Mouse (Mus musculus) limb, embryonic 15.5 days (tissue): ENCODE measurements at regions not wholly inside any gene's neighbourhood (a gene's known extent, or its start where the extent isn't known, plus 50 kb on each side); places are given as distances from the start of the nearest gene placed in this dataset.

ENCODE experiments used
- ATAC-seq: fragments of 200-750 bp; cut with Nextera tagmentation; 2 replicates; pipeline ENCODE4 v1.8.0; 2017; ENCODE audit warnings: low read depth, moderate TSS enrichment; ENCODE audit not compliant: insufficient number of reproducible peaks, low FRiP score, low TSS enrichment
- H3K27ac ChIP-seq: fragments of 300-500 bp; sonication (generic); 2 replicates; pipeline ENCODE4 v1.5.1; 2015; ENCODE audit warnings: moderate library complexity, mild to moderate bottlenecking, inconsistent platforms
- H3K27me3 ChIP-seq: fragments of 300-500 bp; sonication (generic); 2 replicates; pipeline ENCODE4 v1.6.1; 2015; ENCODE audit warnings: inconsistent platforms
- H3K36me3 ChIP-seq: fragments of 300-500 bp; sonication (generic); 2 replicates; pipeline ENCODE4 v1.6.1; 2015; ENCODE audit warnings: inconsistent platforms
- H3K4me1 ChIP-seq: fragments of 300-500 bp; sonication (generic); 2 replicates; pipeline ENCODE4 v1.6.1; 2015; ENCODE audit warnings: inconsistent platforms
- H3K4me2 ChIP-seq: fragments of 300-500 bp; sonication (generic); 2 replicates; pipeline ENCODE4 v1.6.1; 2015; ENCODE audit warnings: mild to moderate bottlenecking, inconsistent platforms
- H3K4me3 ChIP-seq: fragments of 300-500 bp; sonication (generic); 2 replicates; pipeline ENCODE4 v1.5.1; 2015; ENCODE audit warnings: mild to moderate bottlenecking, inconsistent platforms
- H3K9ac ChIP-seq: fragments of 300-500 bp; sonication (generic); 2 replicates; pipeline ENCODE4 v1.6.1; 2015; ENCODE audit warnings: inconsistent platforms
- H3K9me3 ChIP-seq: fragments of 300-500 bp; sonication (generic); 2 replicates; pipeline ENCODE4 v1.6.1; 2016; ENCODE audit warnings: inconsistent platforms
- WGBS: fragments of 180-500 bp; shearing (Covaris S2); methylation state at CpG from one replicate; pipeline ENCODE4 v1.1.7; 2015; 5-methylcytosine and 5-hydroxymethylcytosine counted together

DNA sequence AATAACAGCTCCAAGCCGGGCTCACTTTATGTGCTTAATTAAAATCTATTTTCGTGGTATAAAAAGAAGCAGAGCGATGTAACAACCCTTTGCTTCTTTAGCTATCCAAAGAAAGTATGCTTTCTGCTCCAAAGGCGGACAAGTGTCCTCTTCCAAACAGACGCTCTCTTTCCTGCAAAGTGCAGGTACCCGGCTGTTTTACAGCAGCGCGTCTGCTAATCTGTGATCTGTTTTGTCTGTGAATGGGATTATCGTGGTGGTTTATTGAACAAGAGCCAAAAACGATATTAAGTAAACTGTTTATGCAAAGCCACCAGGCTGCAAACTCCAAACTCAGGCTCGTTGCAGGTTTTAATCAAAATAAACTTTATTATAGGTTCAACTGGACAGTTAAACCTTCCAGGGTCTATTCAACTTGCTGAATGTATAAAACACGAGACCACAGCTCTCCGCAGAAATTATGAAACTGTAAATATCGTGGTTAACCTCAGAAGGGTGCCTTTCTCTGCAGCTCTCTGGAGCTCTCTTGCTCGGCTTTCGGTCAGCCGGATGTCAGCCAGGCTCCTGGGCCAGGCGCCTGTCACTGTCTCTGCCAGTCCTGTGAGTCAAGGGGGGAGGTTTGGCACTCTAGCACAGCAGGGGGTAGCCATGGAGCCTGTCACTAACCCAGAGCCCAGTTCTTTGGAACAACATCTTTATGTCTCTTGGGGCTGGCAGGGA lies 206.2 kb upstream of the Myocd start:
- Histone ChIP-seq H3K27me3 (peaks cover 7% of the 10 kb centered on the region; the same call in 1 of the 2 replicates), H3K9ac (no peak overlapping the region), H3K4me2 (no peak overlapping the region), H3K9me3 (no peaks in the 10 kb centered on the region), H3K36me3 (no peaks in the 10 kb centered on the region), H3K27ac (no peak overlapping the region), H3K4me1 (peaks cover 11% of the 10 kb centered on the region; the same call in 1 of the 2 replicates), H3K4me3 (no peak overlapping the region)
- 38% methylated on average over 18 of the region's 18 CpGs for WGBS
- ATAC-seq = no peak

DNA sequence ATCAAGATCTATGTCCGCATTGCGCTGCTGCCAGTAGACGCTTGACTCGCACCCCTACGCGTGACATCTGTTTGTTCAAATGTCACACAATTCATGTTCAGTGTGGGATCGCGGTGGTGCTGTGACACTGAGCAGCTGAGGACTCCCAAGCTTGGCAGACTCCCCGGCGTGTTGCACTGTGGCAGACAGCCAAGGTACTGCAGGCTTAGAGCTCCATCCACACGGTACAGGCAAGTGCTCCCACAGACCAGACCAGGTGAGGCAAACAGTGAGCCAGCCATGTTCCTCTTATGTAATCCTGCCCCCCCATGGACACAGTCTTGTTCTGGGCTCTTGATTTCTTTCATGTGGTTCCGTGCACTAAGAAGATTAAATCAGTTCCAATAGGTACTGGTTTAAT lies 205.5 kb upstream of the Myocd start:
- H3K4me1 ChIP-seq = peaks cover 11% of the 10 kb centered on the region; the same call in 1 of the 2 replicates
- H3K27ac ChIP-seq = no peak overlapping the region
- H3K4me3 ChIP-seq = no peak overlapping the region
- no peak for ATAC-seq
- peaks cover 7% of the 10 kb centered on the region; the same call in 1 of the 2 replicates for H3K27me3 ChIP-seq
- H3K36me3 ChIP-seq = no peaks in the 10 kb centered on the region
- 56% methylated on average over 12 of the region's 12 CpGs for WGBS
- no peak overlapping the region for H3K4me2 ChIP-seq
- no peak overlapping the region for H3K9ac ChIP-seq
- no peaks in the 10 kb centered on the region for H3K9me3 ChIP-seq

DNA sequence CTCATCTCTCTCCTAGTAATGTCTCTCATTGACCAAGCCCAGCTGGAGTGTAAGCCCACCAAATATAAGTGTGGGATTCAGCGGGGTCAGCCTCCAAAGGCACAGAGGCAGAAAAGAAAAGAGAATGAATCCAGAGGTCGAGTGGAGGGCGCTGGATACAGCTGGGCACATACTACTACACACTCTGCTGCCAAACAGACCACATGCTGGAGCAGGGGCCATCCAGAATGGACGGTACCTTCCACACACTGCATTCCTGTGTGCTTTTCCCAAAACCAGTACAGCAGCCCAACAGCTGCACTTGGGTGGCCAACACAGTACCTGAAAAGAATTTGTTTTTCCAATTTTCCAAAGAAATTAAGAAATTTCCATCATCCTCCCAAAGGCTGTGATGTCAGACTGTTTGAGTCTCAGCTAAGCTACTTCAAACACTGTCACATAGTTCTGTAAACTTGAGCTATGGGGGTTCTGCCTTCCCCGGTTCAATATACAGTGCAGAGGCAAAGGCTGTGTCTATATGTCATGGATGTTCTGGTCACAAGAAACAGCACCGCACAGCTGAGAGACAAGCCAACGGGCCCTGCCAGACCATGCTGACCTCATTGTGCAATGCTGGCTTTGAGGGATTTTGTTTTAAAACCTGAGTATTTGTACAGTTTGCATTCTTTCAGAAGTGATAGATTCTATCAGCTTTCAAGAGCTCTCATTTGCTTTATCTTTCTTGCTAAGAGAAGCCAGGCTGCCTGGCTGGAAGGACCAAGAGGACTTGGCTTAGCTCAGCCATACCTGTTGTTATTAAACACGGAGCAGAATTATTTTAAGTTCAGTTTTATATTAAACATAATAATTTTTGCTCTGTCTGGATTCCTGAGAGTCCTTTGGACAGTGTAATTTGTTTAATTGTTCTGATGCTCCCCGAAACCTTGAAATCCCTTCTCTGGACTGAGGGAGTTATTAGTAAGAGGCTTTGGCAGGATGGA lies 200.3 kb upstream of the Myocd start:
- no peaks in the 10 kb centered on the region for H3K36me3 ChIP-seq
- no peak overlapping the region for H3K4me3 ChIP-seq
- no peaks in the 10 kb centered on the region for H3K9me3 ChIP-seq
- no peak for ATAC-seq
- no peak overlapping the region for H3K4me2 ChIP-seq
- H3K27me3 ChIP-seq = no peaks in the 10 kb centered on the region
- H3K9ac ChIP-seq = no peak overlapping the region
- H3K27ac ChIP-seq = no peak overlapping the region
- no peaks in the 10 kb centered on the region for H3K4me1 ChIP-seq
- WGBS = 80% methylated on average over 9 of the region's 9 CpGs

DNA sequence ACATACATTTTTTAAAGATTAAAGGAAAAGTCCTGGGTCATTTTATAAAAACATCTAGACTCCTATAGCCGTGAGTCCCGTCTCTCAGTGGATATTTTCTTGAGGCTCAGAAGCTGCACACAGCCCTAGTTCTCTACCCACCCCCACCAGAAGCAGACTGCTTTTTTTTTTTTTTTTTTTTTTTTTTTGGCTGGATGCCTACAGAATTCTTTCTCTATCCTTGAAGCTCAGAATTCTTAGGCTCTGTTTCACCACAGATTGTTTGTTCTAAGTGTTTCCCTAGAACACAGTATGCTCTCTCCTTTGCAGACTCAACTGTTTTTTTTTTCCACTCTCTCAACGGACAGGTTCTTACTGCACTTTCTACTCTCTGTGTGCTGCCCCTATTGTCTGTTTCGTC lies 191.3 kb upstream of the Myocd start:
- Histone ChIP-seq H3K36me3 (no peaks in the 10 kb centered on the region), H3K9me3 (no peaks in the 10 kb centered on the region), H3K4me3 (no peak overlapping the region), H3K27me3 (no peaks in the 10 kb centered on the region), H3K27ac (no peak overlapping the region), H3K4me2 (no peak overlapping the region), H3K4me1 (no peaks in the 10 kb centered on the region), H3K9ac (no peak overlapping the region)
- WGBS = 61% methylated on average over 4 of the region's 4 CpGs
- ATAC-seq = no peak

DNA sequence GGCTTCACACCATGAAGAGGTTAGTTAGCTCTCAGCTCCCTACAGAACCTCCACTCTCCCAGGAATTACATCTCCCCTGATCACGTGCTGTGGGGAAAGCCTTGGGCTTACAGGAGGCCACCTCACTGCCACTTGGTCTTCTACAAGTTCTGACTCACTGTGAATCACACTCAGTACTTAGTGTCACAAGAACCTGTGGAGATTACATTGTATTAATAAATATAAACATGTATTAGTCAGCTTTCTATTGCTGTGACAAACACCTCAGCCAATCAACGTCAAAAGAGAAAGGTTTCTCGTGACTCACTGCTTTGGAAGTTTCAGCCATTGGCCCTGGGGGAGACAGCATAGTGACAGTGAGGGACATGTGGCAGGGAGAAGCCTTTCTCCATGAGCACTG lies 178.6 kb upstream of the Myocd start:
- no peak for ATAC-seq
- H3K27me3 ChIP-seq = no peaks in the 10 kb centered on the region
- no peak overlapping the region for H3K27ac ChIP-seq
- no peak overlapping the region for H3K9ac ChIP-seq
- no peaks in the 10 kb centered on the region for H3K36me3 ChIP-seq
- H3K4me1 ChIP-seq = no peaks in the 10 kb centered on the region
- 74% methylated on average over 3 of the region's 3 CpGs for WGBS
- H3K4me3 ChIP-seq = no peak overlapping the region
- H3K4me2 ChIP-seq = no peak overlapping the region
- no peaks in the 10 kb centered on the region for H3K9me3 ChIP-seq

DNA sequence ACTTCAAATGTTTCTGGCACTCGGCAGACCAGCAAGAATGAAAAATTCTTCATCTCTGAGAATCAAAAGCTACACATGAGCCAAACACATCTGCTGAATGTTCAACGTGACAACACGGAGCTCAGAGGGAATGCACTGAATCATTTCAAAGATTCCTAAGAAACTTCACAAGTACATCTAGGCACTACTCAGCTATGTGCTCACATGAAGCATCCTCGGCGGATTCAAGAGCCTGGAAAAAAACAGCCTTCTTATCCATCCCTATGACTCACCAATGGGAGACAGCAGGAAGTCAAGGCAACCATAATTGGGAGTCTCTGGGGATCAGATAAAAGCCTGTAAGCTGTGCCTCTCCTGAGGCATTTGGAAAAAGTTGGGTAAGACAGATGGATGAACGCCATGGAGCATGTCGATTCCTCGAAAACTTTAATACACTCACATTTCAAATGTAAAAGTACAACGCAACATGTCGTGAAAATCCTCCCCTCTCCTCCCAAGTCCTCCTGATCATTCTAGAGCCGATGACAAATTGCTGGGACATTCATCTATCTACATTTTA lies 173.8 kb upstream of the Myocd start:
- Histone ChIP-seq H3K36me3 (no peaks in the 10 kb centered on the region), H3K4me2 (no peak overlapping the region), H3K4me3 (no peak overlapping the region), H3K27ac (no peak overlapping the region), H3K27me3 (no peaks in the 10 kb centered on the region), H3K9ac (no peak overlapping the region), H3K9me3 (no peaks in the 10 kb centered on the region), H3K4me1 (no peaks in the 10 kb centered on the region)
- 83% methylated on average over 11 of the region's 11 CpGs for WGBS
- ATAC-seq = no peak

DNA sequence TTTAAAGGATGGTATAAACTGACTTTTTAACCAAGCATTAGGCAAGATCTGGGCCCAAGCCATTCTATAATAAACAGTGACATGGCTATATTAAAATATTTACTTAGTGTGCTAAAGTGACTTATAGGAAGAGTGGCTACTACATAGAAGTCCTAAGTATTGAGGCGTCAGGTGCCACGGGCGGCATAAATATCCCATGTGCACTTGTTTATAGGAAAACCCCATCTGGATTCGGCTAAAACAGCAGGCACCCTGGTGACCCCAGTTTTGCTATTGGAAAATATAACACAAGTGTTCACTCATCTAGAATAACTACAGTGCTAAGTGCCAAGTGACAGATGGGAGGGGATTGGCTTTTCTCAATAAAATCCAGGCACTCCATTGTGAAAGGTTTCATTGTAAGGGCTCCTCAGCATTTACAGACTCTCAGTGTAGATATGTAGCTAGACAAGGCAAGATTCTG lies 165.9 kb upstream of the Myocd start:
- Histone ChIP-seq H3K4me2 (no peak overlapping the region), H3K9me3 (no peaks in the 10 kb centered on the region), H3K4me1 (no peaks in the 10 kb centered on the region), H3K27me3 (no peaks in the 10 kb centered on the region), H3K36me3 (no peaks in the 10 kb centered on the region), H3K4me3 (no peak overlapping the region), H3K27ac (no peak overlapping the region), H3K9ac (no peak overlapping the region)
- WGBS = 42% methylated on average over 4 of the region's 4 CpGs
- no peak for ATAC-seq

DNA sequence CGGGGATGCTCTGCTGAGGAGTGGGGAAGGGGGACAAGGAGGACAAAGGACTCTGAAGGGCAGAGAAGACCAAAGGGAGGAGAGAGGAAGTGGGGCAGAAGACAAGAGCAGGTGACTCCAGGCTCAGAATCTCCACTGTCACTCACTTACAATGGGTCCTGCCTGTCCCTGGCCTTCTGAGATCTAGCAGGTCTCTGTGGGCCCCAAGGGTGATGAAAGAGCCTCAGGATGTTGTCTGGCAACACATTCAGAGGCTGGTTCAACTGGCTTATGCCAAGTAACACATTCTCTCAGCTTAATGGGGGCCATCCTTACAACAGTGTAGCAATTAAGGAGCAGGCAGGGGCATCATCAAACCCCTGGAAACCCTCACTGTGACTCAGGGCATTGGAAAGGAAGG lies 152.1 kb upstream of the Myocd start:
- H3K9me3 ChIP-seq = no peaks in the 10 kb centered on the region

DNA sequence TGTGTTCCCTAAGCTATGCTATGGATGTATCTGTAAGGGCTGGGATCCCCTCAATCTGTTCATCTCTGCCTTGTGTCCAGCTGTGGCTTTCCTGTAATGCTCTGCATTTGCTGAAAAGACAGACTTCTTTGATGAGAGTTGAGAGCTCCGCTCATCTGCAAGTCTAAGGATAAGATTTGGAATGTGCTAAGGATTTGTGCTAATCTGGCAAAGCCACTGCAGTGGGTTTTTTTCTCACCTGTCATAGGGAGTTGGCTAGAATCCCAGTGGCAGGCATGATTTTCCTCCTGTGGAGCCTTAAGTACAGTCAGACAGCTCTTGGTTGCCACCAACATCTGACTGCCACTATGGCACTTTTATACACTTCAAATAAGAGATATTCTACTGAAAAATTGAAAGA lies 138.8 kb upstream of the Myocd start:
- no peak for ATAC-seq
- Histone ChIP-seq H3K9me3 (no peaks in the 10 kb centered on the region), H3K4me1 (no peaks in the 10 kb centered on the region), H3K4me2 (no peak overlapping the region), H3K36me3 (no peaks in the 10 kb centered on the region), H3K9ac (no peak overlapping the region), H3K27me3 (no peaks in the 10 kb centered on the region), H3K4me3 (no peak overlapping the region), H3K27ac (no peak overlapping the region)
- 53% methylated on average over 1 of the region's 1 CpGs for WGBS

More for the DNA sequence above, 152.1 kb upstream of the Myocd start:
- no peaks in the 10 kb centered on the region for H3K27me3 ChIP-seq
- H3K27ac ChIP-seq = no peak overlapping the region
- H3K4me1 ChIP-seq = no peaks in the 10 kb centered on the region
- H3K9ac ChIP-seq = no peak overlapping the region
- ATAC-seq = no peak
- H3K4me2 ChIP-seq = no peak overlapping the region
- no peak overlapping the region for H3K4me3 ChIP-seq
- WGBS = 23% methylated on average over 1 of the region's 1 CpGs
- no peaks in the 10 kb centered on the region for H3K36me3 ChIP-seq

DNA sequence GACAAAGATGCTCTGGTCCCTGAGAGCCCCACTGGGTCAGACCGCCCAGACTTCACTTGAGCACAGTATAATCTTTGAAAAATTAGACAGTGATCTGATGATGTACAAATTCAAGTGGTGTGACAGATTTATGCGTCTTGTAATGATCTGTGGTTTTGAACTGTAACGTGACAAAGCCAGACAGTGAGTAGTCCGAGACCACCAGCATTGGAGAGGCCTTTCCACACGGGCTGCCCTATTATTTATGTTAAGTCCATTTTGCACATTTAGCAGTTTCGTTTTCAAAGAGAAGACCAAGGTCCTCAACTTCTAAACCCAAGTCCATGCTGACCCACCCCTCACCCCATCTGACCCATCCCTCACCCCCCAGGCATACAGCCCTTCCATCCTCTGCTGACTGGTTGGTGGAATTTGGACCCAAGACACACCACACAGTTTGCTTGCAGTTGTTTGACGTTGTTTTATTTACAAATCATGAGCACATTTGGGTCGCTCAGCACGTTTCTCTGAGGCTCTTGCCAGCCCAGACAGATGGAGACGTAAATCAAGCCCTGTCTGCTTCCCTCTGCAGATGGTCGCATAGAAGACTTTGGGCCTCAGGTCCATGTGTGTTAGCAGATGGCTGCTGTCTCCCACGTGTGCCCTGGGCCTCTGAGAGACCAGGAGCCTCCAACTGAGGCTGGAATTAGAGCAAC lies 132.8 kb upstream of the Myocd start:
- no peak overlapping the region for H3K4me2 ChIP-seq
- no peak for ATAC-seq
- no peak overlapping the region for H3K9ac ChIP-seq
- H3K36me3 ChIP-seq = no peaks in the 10 kb centered on the region
- no peak overlapping the region for H3K27ac ChIP-seq
- H3K9me3 ChIP-seq = no peaks in the 10 kb centered on the region
- H3K27me3 ChIP-seq = no peaks in the 10 kb centered on the region
- H3K4me1 ChIP-seq = no peaks in the 10 kb centered on the region
- no peak overlapping the region for H3K4me3 ChIP-seq
- WGBS = 60% methylated on average over 12 of the region's 12 CpGs

DNA sequence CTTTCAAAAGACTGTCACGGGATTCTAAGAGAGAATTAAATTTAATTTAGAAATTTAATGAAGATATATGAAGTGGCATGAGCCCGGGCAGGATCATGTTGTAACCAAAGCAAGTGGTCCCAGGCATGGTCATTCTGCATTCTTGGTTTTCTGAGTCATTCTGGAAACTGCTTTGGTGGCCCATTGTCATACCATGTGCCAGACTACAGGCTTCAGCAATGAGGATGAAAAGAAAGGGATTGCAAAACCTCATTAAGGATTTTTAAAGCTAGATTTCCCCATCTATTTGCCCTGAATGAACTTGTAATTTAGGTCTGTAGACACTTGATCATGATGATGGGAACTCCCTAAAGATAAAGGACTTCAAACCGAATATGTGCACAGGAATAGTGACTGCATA lies 119.4 kb upstream of the Myocd start:
- H3K4me2 ChIP-seq = no peak overlapping the region
- peaks cover 6% of the 10 kb centered on the region for H3K4me1 ChIP-seq
- WGBS = 82% methylated on average over 3 of the region's 3 CpGs
- H3K9me3 ChIP-seq = no peaks in the 10 kb centered on the region
- ATAC-seq = no peak
- H3K9ac ChIP-seq = no peak overlapping the region
- H3K36me3 ChIP-seq = no peaks in the 10 kb centered on the region
- no peak overlapping the region for H3K4me3 ChIP-seq
- no peaks in the 10 kb centered on the region for H3K27me3 ChIP-seq
- H3K27ac ChIP-seq = no peak overlapping the region
